Mouse (Mus musculus) skeletal muscle tissue, adult 2 months (tissue): Measurements from ENCODE around the gene C2cd4a.
A peak's percentile ranks its signal among the peaks of the same experiment; 100 is the strongest.

Experiments
- DNase-seq: peaks from one replicate; pipeline ENCODE4 v3.0.0-alpha.2; 2012; ENCODE audit warnings: low read depth, low spot score

Gene C2cd4a

DNA sequence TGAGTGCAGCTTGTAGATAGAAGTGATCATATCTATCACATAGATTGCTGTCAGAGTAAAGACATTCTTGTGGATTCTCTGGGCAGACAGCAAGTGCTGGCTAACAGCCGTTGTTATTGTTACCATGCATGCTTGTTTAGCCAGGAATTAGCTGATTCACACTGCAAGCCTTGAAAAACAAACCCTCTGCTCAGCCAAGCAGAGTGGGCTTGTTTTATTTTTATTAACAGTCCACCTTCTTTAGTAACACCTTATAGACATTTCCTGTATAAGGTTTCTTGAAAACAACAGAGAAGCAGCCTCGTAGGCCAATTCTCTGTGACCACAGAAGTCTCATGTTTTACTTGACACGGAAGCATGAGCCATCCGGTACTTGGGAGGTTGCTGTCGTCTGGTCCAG, 2.4 kb upstream of the C2cd4a start:
- DNase-seq = no peak

DNA sequence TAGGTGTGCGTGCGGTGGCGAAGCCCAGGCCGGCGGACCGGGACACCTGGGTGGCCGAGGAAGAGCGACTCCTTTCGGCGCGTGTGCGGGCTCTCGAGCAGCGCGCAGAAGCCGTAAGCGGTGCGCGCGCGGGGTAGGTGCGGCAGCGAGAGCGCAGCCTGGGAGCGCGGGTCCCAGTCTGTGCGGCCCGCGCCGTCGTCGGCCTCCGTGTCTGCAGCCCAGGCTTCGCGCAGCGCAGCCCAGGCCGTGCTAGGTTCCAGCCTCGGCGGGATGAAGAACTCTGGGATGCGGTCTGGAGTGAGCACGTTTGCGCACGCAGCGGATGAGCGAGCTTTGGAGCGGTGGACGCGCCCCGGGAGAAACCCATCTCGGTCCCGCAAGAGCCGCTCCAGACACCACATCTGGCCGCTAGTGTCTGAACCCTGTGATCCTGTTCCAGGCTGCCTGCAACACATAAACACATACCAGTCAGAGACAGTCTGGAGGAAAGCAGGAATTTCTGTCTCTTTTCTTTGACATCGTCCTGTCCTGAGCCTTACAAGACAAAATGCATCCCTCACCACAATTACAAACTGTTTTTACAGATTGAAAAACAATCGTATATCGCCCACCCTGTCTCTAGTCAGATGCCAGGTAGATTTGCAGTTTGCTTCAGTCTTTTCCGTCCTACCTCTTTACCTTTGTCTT, 628 bp downstream of the C2cd4a start:
- DNase-seq = no peak

DNA sequence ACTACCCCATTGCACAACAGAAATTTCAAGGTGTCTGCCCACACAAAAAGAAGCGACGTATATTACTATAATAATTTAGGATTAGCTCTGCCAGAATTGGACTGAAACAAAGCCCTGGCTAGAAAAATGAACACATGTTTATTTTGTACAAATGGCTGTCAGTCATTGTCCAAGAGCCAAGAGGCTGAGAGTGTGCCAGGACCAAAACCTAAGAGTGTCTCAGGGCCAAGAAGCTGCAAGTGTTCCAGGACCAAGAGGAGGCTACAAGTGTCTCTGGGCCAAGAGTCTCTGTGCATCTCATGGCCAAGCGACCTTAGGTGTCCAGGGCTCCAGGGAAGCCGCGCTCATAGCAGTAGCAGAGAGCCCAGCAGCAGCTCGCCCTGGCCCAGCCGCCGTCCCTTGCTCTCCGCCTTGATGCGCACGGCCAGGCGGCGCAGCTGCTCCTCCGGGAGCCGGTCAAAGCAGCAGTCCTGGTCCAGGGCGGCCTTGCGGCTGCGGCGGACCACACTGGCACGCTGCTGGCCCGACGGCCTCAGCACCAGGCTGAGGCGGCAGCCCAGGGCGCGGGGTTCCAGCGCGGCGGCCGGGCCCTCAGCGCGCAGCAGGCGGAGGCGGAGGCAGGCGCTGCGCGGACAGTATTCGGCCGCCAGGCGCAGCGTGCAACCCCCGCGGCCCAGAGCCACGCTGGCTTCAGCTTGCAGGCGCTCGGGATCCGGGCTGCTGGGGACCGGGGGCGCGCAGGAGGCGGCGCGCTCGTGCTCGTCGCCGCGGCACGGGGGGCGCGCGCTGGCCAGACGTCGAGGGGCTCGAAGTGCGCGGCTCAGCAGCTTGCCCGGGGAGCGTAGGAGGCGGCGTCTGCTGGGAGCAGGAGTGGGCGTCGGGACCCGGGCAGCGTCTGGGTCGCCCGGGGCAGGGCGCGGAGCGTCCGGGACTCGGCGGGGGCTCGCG, 1.4 kb downstream of the C2cd4a start:
- DNase-seq = no peak

DNA sequence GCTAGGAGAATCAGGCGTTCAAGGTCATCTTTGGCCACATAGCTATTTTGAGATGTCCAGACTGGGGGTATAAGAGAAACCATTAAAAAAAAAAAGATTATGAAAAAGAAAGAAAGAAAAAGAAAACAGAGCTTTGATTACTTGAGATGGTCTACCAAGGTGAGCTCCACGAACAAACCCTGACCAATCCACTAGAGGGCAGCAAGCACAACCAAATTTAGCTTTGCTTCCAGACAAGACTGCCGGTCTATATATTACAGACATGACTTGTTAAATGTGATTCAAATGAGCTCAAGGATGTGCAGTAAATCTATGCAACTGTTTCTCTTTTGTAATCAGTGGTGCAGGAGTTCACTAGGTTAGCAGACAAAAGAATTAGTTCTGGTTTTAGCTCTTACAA, 3.9 kb downstream of the C2cd4a start:
- no peak for DNase-seq

DNA sequence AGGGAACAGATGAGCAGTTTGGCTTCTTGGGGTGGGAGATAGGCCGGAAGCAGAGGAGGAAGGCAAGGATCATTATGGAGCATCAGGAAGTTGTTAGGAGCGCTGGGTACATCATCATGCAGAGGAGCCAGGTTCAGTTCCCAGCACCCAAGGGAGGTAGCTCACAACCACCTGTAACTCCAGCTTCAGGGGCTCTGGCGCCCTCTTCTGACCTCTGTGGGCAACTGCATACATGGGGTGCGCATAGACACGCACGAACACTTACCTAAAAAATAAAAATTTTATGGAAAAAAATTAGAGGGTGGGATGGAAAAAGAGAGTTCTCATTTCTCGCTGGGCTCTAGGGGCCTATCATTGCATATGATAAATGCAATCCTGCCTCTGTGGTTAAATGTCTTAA, 6.6 kb downstream of the C2cd4a start:
- DNase-seq = no peak

DNA sequence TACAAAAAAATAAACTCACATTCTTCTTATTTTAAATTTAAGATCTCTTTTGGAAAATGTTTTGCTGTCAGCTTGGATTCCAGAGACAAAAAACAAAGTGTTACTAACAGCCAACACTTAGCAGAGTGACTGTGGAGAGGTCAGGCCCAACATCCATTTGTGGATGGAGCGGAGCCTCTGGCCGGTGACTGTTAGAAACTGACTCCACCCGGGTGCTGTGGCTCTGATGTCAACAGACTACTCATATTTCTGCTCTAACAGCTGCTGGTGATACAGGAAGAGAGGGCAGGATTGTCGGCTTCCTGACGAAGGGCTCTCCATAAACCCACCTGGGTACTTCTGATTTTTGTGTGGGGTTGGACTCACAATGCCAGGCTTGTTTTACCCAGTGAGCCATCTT, 9.0 kb downstream of the C2cd4a start:
- DNase-seq = peak; percentile 70

DNA sequence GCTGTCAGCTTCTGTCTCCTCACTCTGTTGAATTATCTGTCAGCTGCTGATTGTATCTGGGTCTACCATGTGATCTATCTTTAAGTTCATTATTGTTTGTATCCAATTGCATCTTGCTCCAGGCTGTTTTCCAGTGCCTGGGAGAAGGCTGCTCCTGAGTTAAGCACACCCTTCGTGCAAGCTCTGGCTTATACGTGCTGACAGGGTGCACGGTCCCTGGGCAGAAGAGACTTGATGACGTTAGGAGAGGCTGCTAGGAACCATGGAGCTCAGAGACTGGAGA, 13.5 kb downstream of the C2cd4a start:
- DNase-seq = no peak

DNA sequence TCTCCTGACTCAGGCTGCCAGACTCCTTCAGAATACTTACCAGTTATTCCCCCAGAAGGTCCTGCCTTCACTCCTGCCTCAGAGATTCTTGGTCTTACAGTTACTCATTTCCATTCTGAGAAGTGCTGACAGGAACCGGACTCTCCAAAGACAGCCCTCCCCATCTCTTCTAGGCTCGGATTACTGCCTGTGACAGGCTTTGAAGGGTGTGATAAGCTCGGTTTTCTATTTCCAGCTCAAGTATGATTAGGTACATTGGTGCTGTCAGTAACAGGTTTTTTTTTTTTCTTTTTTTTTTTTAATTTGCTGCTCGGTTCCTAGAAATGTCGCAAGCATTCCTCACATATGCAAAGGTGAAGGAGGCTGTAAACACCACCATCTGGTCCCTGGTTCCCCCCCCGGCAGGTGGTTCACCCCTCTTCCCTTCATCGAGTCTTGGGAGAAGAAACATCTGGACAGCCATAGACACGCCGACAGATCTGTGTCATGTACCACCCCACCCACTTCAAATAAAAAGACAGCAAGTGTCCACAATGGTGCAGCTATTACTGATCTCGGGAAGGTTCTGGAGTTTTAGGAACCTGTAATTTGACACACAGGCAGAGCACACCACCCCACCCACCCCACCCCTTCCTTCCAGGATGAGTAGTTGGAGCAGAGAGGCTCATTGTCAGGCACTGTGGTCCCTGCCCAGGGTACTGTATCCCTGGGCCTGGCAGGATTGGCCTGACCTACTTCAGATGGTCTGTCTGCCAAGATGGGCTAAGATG, 14.0 kb downstream of the C2cd4a start:
- peak; percentile 80 for DNase-seq

DNA sequence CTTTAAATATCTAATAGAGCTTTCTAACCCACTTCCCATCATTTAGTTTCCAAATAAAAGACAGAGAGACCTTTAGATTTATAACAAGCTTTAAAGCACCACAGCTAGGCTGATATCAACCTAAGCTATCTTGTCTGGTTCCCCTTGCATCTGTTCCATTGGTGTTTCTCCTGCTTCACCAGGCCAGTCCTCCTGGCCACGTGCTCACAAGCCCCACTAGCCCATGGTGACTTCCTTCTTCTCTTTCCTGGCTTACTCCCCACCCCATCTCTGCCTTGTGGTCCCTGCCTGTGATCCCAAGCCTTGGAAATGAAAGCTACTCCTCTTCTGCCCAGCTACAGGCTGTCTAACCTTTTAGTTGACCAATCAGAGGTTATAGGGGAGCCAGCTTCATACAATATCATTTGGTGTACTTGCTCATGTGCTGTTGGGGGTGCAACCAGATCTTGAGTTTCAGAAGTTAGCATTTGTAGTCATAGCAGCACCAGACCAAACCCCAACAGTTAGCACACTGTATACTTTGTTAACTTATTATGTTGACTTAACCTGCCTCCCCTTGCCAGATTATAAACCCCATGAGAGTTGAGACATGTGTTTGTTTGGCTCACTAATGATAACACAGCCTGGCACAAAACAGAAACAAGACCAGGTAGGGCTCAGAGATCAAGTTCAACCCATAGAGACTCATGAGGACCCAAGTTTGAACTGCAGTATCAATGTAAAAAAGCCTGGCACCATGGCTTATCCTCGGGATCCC, 15.8 kb downstream of the C2cd4a start:
- no peak for DNase-seq

DNA sequence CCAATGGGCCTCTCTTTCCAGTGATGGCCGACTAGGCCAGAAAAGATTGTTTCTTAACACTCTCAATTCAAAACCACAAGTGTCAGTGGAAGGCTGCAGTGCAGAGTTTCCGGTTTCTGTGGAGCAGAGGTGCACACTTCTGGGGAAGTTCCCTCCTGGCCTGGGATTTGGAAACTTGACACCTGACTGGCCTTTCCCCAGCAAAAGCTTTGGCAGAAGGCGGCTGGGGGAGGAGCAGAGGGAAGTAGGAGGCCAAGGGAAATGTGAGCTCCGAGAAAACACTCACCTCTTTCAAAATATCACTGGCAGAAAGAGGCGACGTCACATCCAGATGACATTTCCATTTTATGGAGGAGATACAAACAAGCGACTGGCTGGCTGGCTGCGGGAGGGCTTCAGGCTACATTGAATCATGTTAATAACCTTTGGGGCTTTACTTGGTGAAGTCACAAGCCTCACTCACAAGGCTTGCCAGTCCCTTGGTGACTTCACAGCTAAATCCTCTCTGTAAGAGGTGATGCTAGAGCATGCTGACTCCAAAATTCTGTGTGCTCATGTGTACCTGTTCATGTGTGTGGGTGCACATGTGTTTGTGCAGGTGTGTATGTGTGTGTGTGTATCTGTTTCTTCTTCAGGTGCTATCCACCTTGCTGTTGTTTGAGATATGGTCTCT, 18.3 kb downstream of the C2cd4a start:
- peak; percentile 92 for DNase-seq

DNA sequence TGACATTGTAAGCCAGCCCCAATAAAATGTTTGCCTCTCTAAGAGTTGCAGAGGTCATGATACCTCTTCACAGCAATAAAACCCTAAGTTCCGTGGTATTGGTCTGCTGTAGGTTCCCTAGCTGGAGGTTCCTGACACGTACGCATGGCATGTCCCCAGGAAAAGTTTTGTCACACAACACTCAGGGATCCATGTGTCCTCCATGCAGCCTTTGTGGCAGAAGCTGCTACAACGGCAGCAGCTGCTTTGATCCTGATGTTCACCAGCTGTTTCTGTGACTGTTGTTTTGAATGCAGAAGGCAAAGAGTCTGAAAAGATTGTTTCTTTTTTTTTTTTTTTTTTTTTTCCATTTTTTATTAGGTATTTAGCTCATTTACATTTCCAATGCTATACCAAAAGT, 19.0 kb downstream of the C2cd4a start:
- DNase-seq = no peak

DNA sequence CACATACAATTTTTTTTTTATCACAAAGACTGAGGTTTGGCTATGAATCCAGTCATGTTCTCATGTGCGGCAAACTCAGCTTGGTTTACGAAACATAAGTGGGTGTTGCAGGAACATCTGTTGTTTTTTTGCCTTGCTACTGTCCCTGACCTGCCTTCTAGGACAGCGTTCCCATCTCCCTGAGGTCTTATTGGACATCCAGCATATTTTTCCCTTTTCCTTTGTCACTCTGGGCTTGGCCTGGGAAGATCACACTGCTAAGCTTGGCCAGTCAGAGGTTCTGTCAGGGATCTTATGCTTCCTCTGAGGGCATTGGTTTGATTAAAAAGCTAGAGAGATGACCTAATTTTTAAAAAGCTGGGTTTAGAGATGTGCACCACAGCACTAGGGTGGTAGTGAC, 21.0 kb downstream of the C2cd4a start:
- DNase-seq = peak; percentile 54

DNA sequence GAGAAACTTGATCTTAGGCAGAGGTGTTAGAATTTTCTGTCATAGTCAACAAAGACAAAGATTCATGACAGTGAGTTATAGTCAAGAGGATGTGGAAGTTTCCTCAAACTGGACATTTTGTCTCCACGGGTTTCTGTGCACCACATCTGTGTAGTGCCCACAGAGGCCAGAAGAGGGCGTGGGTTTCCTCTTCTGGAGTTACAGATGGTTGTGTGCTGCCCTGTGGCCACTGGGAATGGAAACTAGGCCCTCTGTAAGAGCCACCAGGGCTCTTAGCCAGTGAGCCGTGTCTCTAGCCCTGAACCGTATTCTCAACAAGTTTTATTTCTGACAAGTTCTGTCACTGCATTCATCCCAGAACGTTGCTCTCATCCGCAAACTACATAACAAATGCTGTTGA, 21.6 kb downstream of the C2cd4a start:
- DNase-seq = no peak

DNA sequence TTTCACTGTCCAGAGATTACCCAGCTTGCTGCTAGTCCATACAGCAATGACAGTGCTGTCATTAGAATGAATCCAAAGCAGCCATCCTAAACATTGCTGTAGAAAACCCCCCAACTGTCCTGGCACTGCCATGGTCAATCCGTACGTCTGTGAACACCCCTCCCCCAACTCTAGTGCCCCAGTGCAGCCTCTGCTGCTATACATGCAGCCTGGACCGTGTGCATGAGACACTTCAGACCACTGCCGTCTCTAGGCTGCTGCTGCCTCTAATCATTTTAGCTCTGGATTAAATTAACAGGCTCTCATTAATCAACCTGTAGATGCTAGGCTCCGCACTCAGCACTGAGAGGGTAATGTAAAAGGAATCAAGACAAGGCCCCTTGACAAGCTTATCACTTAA, 25.1 kb downstream of the C2cd4a start:
- DNase-seq = no peak

DNA sequence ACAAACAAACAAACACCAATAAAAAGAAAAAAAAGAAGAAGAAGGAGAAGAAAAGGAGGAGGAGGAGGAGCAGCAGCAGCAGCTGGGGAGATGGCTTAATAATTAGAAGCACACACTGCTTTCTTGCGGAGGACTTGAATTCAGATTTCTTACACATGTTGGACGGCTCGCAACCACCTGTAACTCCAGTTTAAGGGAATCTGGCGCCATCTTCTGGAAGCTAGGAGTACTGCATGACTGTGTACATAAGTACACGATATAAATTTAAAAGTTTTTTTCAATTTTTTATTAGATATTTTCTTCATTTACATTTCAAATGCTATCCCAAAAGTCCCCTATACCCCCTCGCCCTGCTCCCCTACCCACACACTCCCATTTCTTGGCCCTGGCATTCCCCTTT, 29.9 kb downstream of the C2cd4a start:
- peak; percentile 29 for DNase-seq

DNA sequence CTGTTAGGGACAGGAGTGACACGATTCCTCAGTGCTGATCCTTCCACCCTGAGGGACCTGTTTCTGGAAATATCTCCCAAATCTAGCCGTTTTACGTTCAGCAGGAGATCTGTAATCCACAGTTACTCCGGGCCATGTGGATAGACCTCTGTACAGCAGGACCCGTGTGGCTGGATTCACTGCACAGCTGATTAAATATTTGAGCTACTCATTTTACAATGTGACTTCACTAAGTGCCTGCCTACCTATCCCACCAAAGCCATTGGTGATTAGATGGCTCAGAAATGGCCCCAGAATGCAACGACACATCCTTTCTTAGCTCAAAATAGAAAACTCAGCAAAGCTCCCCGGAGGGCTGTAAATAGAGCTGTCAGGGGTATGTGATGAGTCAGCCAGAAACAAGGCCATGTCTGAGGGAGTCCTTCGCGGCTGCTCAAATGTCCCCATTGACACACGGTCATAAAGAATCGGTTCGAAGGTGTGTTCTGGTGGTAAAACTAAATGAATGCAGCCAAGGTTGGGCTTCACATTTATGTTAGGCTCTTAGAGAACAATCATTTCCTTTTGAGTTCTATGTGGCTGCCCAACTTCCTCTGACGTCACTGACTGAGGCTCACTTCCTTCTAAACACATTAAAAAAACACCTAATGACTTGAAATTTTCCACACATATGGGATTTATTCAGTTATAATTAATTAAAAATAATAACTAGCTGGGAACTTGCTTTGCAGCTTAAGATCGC, 32.9 kb downstream of the C2cd4a start:
- peak; percentile 45 for DNase-seq

DNA sequence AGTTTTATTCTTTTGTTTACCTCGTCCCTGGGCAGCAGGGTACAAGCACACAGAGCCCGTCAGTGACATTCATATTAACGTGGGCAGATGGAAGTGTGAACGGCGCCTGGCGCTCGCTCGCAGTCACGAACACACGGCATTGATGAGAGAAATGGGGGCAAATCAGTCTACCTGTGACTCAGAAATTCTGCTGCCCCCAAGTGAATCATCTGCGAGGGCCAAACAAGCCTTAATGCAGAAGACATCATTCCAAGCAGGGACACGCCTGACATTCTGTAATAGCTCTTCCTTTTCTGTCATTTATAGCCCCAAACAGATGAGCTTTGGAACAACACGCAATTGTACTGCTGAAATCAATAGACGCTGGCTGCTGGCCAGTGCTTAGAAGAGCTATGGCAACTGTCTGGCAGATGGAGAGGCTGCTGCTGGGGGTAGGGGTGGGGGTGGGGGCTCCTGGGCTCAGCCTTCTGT, 36.9 kb downstream of the C2cd4a start:
- no peak for DNase-seq

DNA sequence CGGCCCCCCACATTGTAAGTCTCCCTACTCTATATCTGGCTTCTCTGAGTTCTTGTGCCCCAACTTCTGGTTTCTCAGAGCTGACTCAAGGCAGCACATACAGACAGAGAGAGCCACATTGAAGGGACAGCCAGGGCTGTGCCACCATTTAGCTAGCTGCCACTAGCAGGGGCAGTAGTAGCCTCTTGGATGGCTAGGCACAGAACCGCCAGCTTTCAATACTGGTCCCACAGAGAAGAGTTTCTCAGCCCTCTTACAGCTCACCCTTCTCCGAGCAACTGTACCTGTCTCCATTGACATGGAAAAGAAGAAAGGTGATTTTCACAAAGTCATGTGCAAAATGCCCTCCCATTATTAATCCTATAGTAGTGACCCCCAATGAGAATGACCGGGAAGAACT, 37.5 kb downstream of the C2cd4a start:
- DNase-seq = no peak

DNA sequence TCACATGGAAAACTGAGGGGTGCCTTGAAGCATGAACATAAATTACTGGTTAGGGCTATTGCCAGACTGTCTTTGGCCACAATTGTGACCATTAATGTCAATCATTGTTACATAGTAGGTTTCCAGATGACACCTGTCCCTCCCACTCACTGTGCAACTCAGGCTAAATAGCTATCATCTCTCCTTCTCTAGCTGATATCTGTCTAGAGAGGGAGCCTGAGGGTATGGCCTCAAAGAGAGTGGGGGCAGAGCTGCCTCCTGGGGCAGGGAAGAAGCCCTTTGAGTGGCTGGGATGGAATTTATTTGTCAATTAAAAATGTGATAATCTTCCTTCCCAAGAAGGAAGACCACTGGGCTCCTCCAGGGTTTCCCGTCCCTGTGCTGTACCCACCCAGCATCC, 37.9 kb downstream of the C2cd4a start:
- DNase-seq = no peak

DNA sequence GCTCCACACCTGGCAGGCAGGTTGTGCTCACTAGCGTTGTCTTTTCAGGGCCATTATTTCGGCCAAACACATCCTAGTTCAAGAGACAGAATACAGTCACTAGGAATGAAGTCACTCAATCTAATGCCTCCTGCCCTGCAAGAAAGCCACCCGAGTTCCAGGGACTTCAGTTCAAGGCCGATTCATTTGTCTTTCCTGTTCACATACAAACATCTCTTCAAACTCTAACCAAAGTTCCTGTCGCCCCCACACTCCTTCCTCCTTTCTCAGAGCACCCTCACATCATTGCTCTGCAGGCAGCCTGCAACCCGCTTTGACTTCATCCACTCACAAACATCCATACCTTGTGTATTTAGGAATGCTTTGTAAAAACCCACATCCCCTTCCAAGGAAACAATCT, 38.6 kb downstream of the C2cd4a start:
- no peak for DNase-seq
